Mouse (Mus musculus) lung, postnatal 0 days (tissue): Measurements from ENCODE around the gene Ctrl.

Experiments used
- CTCF ChIP-seq: IDR thresholded peaks from 2 replicates; pipeline ENCODE4 v1.5.1; 2016; ENCODE audit warnings: antibody characterized with exemption, mild to moderate bottlenecking
- EP300 ChIP-seq: IDR thresholded peaks from 2 replicates; pipeline ENCODE4 v1.6.1; 2016; ENCODE audit warnings: antibody characterized with exemption, mild to moderate bottlenecking, control low read depth

DNA sequence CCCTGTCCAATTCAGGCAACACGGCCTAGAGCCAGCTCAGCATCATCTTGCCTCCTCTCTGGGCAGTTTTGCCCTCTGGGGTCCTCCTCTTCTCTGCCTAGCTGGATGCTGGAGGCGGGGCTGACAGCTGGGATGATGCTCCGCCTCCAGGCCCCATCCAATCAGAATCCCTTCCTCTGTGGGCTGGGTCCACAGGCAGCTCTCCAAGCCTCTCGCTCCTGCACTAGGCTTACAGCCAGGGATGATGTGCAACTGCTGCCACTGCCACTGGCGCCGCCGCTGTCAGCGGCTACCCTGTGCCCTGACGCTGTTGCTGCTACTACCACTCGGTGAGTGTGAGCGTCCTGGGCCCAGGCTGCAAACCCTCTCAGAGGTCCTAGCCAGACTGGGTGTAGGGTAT is 40.3 kb downstream of the Ctrl start, which contains the start of gene Nrn1l:
- TF ChIP-seq CTCF, result peak; percentile 27
- TF ChIP-seq EP300, result no peak
